Mouse (Mus musculus) megakaryocyte, embryonic 14.5 days (primary cell): ENCODE measurements around the gene Camkmt.

ENCODE experiments used
- FLI1 ChIP-seq: IDR thresholded peaks from 2 replicates; pipeline ENCODE4 v1.6.1; 2012; ENCODE audit warnings: low read length, inconsistent platforms, mixed read lengths
- GATA1 ChIP-seq: IDR thresholded peaks from 3 replicates; pipeline ENCODE4 v1.6.1; 2012; ENCODE audit warnings: mixed read lengths, low read length, inconsistent platforms, borderline replicate concordance

GRCm38 (mm10) chr17:85116643-85117042, 26.3 kb downstream of the Camkmt start:
- no peak for TF ChIP-seq GATA1
- no peak for TF ChIP-seq FLI1
